Mouse (Mus musculus): ENCODE data around the gene Gm49336.
A peak's percentile ranks its signal among the peaks of the same experiment; 100 is the strongest.

Gm49336 gene

GRCm38 (mm10) chr14:60219886-60220285 is 31.4 kb downstream of the Gm49336 start:
- no peak for DNase-seq

- DNase-seq: no peak
Measured at GRCm38 (mm10) chr14:60217616-60218015, 33.7 kb downstream of the Gm49336 start.

- no peak for DNase-seq
Measured at GRCm38 (mm10) chr14:60216125-60216524, 35.2 kb downstream of the Gm49336 start.

GRCm38 (mm10) chr14:60215000-60215399 is 36.3 kb downstream of the Gm49336 start:
- DNase-seq: no peak

GRCm38 (mm10) chr14:60214040-60214439 is 37.3 kb downstream of the Gm49336 start:
- no peak for DNase-seq

GRCm38 (mm10) chr14:60209166-60209565 is 42.1 kb downstream of the Gm49336 start:
- no peak for DNase-seq

GRCm38 (mm10) chr14:60204993-60205392 is 46.3 kb downstream of the Gm49336 start:
- DNase-seq: no peak

- no peak for DNase-seq
Measured at GRCm38 (mm10) chr14:60196884-60197283, 54.4 kb downstream of the Gm49336 start, which contains the start of gene Atp8a2. Atp8a2 (minus strand) TSS chr14:60197179.

GRCm38 (mm10) chr14:60195999-60196398 is 55.3 kb downstream of the Gm49336 start:
- DNase-seq: no peak

GRCm38 (mm10) chr14:60194606-60195005 is 56.7 kb downstream of the Gm49336 start:
- DNase-seq: no peak

GRCm38 (mm10) chr14:60189771-60190170 is 61.5 kb downstream of the Gm49336 start:
- DNase-seq: no peak

- DNase-seq: no peak
Measured at GRCm38 (mm10) chr14:60188201-60188825, 63.0 kb downstream of the Gm49336 start.

- DNase-seq: no peak
Measured at GRCm38 (mm10) chr14:60181306-60181705, 70.0 kb downstream of the Gm49336 start.

- no peak for DNase-seq
Measured at GRCm38 (mm10) chr14:60178571-60178955, 72.7 kb downstream of the Gm49336 start.

GRCm38 (mm10) chr14:60177614-60178570 is 73.4 kb downstream of the Gm49336 start:
- peak in 1 of 2 experiments; percentile 14 for DNase-seq

GRCm38 (mm10) chr14:60176891-60177613 is 74.3 kb downstream of the Gm49336 start:
- peak; percentile 32 to 67 for DNase-seq

- no peak for DNase-seq
Measured at GRCm38 (mm10) chr14:60176469-60176890, 74.8 kb downstream of the Gm49336 start.

- DNase-seq: no peak
Measured at GRCm38 (mm10) chr14:60172286-60173055, 78.8 kb downstream of the Gm49336 start.

- DNase-seq: no peak
Measured at GRCm38 (mm10) chr14:60170845-60171610, 80.3 kb downstream of the Gm49336 start.

GRCm38 (mm10) chr14:60163367-60163766 is 87.9 kb downstream of the Gm49336 start:
- DNase-seq: no peak

Measured in kidney, postnatal 36 days (tissue).